Mouse (Mus musculus): ENCODE results near the gene Macf1.

GRCm38 (mm10) chr4:123623742-123624151 is 60.4 kb downstream of the Macf1 start:
- TF ChIP-seq CTCF (IDR thresholded peaks at IDR 0.05) (no peak), POLR2A (IDR thresholded peaks at IDR 0.05; ENCODE audit: insufficient read depth, low read depth, low read length) (no peak)
